Mouse (Mus musculus): ENCODE measurements around the gene Aqp9. TPM values are rescaled to one million over a fixed set of nuclear protein-coding genes. Genes with fewer than 3 reads are reported as not detected.

Gene Aqp9
- under 1 TPM in 2 of 4 experiments, not detected in 2; 0.13 to 0.16 TPM for total RNA-seq (2022)

- no peak for DNase-seq (ENCODE audit: low spot score in 2 of 2)
Observed at GRCm38 (mm10) chr9:71168511-71168910, at the start of gene Aqp9. Gene Aqp9 (minus strand): TSS chr9:71168682.

- DNase-seq (ENCODE audit: low spot score in 2 of 2), result no peak
Observed at GRCm38 (mm10) chr9:71217793-71218095, 49.3 kb upstream of the Aqp9 start.

DNA sequence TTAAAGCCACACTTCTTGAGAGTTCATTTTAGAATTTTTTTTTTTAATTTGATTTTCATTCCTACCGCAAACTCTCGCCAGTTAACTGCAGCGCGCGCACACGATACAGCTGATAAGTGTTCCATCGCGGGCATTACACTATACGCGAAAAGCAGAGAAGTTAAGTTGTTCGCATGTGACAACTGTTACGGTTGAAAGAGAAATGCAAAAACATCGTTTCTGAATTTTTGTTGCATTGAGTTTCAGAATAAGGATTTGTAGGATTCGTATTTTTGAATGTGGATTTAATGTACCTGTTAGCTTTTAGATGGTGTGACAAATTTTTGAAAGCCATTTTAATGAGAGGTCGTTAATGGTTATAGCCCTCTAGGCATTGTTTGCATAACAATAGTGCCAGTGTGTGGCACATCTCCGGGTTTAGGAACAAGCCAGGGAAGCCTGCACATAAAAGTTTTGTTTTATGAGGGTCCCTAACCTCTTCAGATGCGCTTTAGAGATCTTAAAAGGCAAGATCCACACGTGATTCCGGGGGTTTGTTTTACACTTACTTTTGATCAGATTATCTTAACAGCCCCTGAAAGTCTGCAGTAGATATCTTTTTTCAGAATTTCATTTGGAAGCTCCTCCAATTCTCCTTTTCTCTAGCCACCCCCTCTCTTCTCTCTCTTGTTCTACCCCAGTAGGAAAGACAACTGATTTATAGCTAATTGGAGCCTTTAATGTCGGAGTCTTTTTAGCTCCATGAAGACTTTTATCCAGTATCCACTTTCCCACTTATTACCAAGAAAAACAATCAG lies 48.7 kb upstream of the Aqp9 start:
- no peak for DNase-seq (ENCODE audit: low spot score in 2 of 2)

DNA sequence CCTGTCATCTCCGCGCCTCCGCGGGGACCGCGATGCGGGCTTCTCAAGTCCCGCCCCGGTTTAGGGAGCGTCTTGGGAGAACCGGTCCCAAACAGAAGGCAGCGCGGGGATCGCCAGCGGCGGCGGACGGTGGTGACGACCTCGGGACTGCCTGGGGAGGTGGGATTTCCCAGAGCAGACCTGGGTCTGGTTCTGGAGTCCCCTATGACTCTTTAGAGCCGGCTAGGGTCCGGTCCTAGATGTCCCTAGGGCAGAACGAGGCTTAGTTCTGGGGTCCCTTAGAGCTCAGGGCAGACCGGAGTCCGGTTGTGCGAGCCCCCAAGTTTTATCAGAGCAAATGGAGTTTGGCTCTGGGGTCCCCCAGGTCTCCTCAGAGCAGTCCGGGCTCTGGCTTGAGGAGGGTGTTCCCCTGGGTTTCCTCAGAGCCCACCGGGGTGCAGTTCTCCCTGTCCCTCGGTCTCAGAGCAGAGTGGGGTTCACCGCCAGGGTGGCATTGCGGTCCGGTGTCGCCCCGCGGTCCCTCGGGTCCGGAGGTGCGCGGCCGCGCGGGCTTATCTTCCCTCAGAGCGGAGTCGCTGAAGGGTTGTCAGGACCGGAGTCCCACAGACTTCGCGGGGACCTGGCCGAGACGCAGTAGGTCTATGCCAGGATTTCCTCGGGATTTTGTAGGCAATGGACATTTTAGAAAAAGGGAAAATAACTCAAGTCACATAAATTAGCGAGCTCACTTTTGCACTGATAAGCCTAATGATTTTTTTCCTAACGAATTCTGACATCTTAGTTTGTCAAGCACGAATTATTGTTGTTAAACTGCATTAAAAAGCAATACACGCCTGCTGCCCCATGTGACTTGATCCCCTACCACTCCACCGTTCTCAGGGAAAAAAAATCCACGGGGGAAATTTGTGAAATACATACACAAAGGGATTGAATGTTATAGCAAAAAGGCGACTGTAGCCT lies 47.8 kb upstream of the Aqp9 start:
- peak in 1 of 2 experiments; percentile 5 for DNase-seq (ENCODE audit: low spot score in 2 of 2)

DNA sequence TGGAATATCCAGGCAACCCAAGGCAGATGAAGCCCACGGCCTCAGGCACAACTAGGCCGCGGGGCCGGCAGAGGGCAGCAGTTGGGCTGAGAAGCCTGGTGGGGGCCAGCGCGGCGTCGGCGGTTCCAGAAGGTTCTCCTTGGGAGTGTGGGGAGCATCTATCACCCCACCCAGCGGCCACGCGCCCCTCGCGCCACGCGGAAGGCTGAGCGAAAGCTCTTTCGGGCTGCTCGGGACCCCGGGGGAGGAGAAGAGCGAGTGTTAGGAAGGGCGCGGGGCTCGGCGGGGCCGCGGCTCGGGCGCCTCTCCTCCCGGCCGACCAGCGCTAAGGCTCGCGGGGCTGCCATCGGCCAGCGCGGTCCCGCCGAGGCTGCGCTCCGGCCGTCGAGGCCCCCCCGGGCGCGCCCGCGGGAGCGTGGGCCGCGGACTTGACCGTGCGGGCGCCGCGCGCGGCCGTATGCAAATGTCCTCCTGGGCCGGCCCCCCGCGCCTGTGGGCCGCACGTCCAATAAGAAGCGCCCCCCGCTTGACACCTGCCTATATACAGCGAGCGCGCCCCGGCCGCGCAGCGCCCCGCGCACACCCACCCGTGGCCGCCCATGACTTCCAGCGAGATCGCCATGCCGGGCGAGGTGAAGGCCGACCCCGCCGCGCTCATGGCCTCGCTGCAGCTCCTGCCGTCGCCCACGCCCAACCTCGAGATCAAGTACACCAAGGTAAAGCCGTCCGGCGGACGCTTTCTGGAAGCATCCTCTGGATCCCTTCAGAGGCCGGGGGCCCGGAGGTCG lies 47.0 kb upstream of the Aqp9 start, which contains the start of gene Aldh1a2:
Gene Aldh1a2 (plus strand): TSS at position 542 of the 788 bp plus-strand sequence.
- peak; percentile 33 to 48 for DNase-seq (ENCODE audit: low spot score in 2 of 2)

DNA sequence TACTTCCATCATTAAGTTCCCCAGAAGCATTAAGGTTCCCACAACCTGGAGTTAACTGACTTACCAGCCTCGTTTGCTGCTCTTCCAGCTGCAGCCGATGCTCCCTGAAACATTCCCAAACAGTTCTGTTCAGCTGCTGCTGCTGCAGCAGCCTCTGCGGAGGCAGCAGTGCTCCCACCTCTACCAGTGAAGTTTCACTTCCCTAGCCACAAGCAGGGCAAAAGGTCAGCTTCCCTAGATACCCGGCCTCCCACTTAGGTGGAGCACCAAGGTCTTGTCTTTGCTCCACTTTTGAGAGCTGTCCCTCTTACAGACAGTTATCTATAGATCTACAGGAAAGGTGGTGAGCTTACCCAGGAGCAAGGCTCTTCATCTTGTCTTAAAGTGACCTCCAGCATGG lies 45.2 kb upstream of the Aqp9 start:
- no peak for DNase-seq (ENCODE audit: low spot score in 2 of 2)

DNA sequence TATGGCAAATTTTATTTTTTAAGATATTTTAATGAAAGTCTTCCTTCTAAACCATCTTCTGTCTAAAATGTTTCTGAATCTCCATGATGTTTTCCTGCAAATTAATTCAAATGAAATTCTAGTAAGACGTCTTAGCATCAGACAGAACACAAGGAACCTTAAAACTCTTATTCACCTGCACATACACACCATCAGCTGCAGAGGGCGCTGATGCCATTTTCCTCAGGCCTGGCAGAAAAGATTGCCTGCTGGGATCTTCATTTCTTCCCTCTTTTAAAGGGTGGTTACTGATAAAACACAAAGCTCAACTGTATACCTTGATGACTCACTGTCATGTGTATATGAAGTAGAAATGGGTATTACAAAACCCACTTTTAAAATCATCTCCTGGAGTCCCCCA lies 42.4 kb upstream of the Aqp9 start:
- no peak for DNase-seq (ENCODE audit: low spot score in 2 of 2)

GRCm38 (mm10) chr9:71209299-71209698 lies 40.8 kb upstream of the Aqp9 start:
- DNase-seq (ENCODE audit: low spot score in 2 of 2), result no peak

- no peak for DNase-seq (ENCODE audit: low spot score in 2 of 2)
Observed at GRCm38 (mm10) chr9:71202265-71202664, 33.8 kb upstream of the Aqp9 start.

DNA sequence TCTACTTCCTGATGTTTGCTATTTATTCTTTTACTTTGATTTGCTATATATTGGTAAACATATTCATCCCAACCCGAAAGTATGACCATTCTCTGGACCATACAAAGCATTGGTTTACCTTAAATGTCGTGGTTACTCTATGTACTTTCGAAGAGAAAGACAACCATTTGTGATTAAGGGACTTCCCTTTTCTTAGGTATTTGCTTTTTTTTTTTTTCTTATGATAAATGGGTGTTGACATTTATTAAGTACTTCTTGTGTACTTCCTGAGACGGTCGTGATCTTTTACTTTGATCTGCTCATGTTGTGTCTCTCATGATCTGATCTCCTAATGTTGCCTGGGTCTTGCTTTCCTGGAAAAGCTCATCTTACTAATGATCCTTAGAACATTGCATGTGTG lies 30.3 kb upstream of the Aqp9 start:
- DNase-seq (ENCODE audit: low spot score in 2 of 2), result no peak

- peak; percentile 16 to 18 for DNase-seq (ENCODE audit: low spot score in 2 of 2)
Observed at GRCm38 (mm10) chr9:71188647-71189415, 20.3 kb upstream of the Aqp9 start.

DNA sequence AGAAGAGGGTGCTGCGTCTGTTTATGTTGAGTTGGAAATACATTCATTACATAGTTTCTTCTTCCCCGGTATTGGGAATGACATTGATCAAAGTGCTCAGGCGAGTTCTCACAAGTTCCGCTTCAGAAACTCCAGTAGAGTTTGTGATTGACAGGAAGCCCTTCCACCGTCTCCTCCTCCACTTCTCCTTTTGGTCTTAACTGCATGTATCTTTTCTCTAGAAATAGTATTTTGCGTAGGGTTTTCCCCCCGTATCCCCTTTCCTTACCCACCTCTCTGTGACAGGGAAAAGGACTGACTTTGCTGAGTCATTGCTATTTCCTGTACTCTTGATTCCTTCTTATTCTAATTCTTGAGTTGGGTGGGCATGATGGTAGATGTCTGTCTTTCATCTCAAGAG lies 18.9 kb upstream of the Aqp9 start:
- DNase-seq (ENCODE audit: low spot score in 2 of 2), result no peak

GRCm38 (mm10) chr9:71185823-71186222 lies 17.3 kb upstream of the Aqp9 start:
- no peak for DNase-seq (ENCODE audit: low spot score in 2 of 2)

- DNase-seq (ENCODE audit: low spot score in 2 of 2), result no peak
Observed at GRCm38 (mm10) chr9:71185285-71185684, 16.8 kb upstream of the Aqp9 start.

- DNase-seq (ENCODE audit: low spot score in 2 of 2), result no peak
Observed at GRCm38 (mm10) chr9:71179964-71180700, 11.7 kb upstream of the Aqp9 start.

DNA sequence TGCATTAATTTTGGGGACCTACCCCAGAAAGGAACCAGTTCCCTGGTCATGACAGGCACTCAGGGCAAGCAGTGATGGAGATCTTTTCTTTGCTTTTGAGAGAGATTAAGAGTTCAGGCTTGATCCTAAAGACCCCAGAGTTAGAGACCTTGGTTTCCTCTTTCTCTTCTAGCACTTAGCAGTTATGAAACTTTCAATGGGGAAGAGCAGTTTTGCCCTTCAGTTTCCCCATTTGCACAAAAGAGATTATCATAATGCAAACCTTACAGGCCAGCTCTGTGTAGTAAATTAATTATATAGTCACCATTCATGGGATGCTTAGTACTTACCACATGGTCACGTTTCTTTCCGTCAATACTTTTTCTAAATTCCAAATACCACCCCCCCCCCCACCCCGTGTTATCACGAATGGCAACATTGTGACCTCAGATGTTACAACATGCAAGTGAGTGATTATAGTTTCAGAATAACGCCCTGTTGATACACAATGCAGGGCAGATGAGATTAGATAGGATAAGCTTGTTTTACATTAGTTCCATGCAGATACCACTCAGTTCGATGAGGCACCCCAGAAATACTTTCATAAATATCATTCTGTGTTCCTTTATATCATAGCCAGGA lies 10.9 kb upstream of the Aqp9 start:
- no peak for DNase-seq (ENCODE audit: low spot score in 2 of 2)

DNA sequence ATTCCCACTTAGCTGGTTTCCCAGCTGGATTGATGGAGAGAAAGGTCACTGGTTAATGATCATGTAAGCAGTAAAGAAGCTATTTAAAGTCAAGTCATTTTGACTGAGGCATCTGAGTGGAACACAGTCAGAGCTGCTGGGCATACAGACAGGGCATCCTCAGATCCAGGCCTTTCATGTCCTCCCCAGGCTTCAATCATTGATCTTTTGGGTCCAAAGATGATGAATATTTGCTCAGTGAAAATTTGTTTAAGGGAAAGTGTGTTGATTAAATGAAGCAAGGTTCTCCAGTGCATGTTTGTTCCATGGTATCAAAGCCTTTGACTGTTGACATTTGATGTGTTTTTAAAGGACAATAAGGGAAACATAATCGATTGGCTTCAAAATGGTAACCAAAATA lies 7.2 kb upstream of the Aqp9 start:
- DNase-seq (ENCODE audit: low spot score in 2 of 2), result no peak

DNA sequence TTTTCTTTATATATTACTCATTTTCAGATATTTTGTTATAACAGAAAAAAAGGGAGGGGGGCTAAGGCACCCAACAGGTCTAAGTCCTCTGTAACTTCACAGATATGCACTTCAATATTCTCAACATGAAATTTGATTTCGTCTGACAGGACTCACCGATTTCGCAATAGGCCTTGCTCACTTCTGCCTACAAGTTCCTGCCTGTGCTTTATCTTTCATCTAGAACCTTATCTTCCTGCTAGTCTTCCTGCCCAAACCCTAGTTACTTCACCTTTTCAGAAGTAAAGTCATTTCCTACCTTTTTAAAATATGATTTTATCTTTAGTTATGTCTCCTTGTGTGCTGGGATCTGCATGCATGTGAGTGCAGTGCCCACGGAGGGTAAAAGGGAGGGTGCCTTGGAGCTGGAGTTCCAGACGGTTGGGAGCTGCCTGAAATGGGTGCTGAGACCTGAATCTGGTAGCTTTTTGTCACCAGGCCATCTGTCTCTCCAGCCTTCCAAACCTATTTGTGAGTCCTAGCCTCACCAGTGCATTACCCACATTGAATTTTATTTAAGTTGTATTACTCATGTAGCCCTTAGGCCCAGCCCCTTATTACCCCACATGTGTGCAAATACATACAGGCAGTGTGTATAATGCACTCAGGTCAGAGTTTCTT lies 6.0 kb upstream of the Aqp9 start:
- DNase-seq (ENCODE audit: low spot score in 2 of 2), result no peak

GRCm38 (mm10) chr9:71173533-71173932 lies 5.1 kb upstream of the Aqp9 start:
- no peak for DNase-seq (ENCODE audit: low spot score in 2 of 2)
